Mouse (Mus musculus): ENCODE results near the gene Crybb1.
A peak's percentile ranks its signal among the peaks of the same experiment; 100 is the strongest.

The Crybb1 gene

DNA sequence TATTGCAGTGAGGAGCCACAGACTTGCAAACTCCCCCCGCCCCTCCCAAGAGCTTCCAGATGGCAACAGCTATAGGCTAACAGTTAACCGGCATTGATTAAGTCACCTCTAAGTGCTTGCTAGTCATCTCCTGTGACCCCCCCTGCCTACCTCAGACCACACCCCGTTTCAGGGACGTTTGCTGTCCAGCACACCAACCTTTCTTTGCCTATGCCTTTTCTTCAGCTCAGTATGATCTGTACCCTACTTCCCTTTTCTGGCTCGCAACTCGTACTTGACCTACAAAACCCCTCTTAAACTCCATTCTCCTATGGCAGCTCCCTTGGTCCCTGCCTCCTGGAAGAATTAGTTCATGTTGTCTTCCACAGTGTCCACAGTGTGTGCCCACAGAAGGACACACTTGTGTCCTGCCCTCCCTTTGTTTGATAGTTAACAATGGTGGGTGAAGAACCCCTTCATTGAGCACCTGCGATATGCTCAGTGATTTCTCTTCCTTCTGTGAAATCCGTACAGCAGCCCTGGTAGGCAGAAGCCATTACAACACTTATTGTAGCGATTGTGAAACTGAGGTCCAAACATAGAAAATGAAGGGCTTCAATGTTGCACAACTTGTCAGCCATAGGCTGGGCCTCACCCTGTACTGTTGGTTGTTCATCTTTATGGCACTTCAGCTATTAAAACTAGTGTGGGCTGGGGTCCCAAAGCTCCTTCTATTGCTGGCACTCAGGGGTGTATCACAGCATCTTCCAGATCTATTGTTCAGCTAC is 10.6 kb downstream of the Crybb1 start:
- peak; percentile 88 for DNase-seq (ENCODE audit: low read depth, low spot score)

DNA sequence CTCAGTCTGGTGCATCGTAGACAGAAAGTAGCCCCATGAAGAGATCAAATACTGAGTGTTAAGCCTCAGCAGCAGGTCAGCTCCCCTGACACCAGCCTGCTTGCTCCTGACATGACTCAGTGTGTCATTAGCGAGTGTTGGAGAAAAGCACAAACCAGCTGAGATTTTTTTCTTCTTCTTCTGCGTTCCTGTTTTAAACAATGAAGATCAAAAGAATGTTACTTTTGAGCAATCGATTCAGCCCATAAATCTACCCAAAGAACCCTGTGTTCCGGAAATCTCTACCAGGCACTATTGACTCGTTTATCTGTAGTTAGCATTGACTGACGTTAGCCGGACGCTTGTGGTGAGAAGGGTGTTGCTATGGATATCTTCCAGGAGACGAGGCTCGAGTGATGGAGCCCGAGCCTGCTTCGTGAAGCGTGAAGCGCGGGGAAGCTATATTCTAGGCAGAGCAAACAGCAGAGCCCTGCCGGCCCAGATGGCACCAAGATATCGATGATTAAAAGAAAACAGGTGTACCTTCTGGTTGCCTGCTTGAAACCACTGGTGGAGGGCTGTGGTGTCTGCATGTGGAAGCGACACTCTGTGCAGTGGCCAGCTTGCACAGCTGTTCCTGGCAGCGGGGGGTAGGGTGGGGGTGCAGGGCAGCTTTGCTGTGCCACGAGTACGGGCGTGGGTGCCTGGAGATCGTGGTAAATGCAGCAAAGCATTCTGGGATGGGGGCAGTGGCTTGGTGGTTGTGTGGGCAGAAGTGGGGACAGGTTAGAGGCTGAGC is 15.3 kb downstream of the Crybb1 start:
- DNase-seq (ENCODE audit: low read depth, low spot score) = peak; percentile 77

DNA sequence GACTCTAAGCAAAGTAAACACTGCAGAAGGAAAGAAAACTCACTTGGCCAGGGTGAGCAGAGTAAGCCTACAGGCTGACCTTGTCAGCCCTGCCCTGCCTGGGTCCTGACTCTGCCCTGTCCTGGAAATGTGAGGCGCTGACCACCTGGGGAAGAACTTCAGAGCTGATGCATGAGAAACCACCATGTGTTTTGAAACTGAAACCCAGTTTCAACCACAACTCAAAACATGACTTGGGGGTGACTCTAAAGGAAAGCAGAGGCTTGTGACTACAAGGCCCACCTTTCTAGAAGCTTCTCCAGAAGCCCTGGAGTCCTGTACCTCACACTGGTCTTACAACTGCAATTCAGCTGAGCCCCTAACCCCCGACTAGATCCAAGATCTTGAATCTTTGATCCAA is 17.3 kb downstream of the Crybb1 start:
- peak; percentile 75 for DNase-seq (ENCODE audit: low read depth, low spot score)

DNA sequence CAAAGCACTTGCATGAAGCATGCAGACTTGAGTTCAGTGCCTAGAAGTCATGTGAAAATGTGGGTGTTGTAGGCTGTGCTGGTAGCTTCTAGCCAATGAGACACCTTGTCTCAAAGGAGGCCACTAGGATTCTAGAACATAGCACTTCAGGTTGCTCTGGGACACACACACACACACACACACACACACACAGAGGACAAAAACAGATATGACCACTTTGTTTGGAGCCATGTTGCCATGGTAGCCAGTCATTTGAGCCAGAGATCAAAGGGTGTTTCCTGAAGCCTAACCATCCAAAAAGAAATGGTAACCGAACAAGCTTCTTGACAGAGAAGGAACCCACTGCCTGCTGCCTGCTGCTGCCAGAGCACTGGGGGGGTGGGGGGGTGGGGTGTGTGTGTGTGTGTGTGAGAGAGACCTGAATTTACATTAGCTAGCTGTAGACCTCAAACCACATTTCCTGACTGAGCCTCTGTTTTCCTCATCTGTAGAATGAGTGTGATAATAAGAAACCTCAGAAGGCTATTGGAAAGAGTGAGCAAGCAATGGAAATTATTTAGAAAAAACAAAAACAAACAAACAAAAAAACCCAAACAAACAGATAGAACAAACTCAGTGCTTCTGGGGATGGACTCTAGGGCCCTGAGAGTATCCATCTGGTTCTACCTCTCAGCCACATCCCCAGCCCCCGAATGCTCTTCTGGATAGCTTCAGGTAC is 18.3 kb downstream of the Crybb1 start:
- peak; percentile 56 for DNase-seq (ENCODE audit: low read depth, low spot score)

DNA sequence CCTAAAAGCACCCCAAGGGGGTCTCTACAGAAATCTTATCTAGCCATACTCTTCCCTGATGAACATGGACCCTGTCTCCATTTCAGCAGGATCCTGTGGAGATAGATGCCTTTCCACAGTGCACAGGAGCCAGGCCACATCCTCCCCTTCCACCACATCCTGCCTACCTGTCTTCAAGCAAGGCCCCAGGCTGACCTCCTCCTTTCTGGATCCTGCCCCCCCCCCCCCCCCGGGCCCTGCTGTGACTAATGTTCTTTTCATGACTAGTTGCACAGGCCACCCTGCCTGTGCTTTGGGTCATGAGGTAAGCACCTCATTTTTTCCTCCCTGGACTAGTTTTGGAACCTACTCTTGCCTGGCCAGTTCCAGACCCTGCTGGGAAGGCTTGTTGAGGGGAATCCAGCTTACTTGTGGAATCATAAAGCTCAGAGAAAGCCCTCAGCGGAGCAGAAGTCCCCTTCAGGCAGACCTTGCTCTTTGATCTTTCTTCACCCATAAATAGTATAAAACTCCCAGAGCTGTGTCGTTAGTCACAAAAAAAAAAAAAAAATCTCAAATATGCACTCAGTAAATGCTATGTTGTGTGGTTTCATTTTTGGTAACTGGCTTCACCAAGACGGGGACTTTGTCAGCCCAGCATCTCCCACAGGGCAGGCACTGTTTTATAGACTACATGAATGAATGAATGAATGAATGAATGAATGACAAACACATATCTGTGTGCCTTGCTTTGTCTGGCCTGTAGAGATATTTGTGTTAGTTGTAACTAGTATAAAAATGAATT is 19.6 kb downstream of the Crybb1 start:
- DNase-seq (ENCODE audit: low read depth, low spot score) = no peak

DNA sequence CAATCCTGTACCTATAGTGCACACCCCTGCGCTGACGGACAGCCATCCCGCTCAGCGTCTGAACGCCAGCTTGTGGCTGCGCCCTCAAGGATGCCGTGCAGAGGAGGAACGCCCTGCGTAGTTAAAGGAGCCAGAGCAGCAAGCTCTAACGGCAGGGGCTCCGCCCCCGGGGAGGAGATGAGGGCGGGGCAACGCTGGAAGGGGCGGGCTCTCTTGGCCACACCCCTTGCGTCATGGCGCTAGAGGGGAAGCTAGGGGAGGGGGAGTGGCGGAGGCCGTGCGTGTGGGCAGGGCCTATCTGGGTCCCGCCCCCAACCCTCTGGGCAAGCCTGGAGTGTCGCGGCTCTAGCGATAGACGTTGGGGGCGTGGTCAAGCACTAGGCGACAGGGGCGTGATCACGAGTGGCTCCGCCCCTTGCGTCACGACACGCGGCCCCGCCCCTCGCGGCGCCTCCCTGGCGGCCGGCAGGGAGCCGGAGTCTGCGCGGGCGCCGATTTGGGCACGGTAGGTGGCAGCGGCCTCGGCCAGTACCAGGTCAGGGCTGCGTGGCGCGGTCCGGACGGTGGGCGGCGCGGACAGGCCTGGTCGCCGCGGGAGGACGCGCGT is 20.8 kb downstream of the Crybb1 start, which contains the start of gene Tpst2:
TSS of gene Tpst2 (plus strand) at position 425 of the 607 bp plus-strand sequence.
- DNase-seq (ENCODE audit: low read depth, low spot score) = peak; percentile 100

DNA sequence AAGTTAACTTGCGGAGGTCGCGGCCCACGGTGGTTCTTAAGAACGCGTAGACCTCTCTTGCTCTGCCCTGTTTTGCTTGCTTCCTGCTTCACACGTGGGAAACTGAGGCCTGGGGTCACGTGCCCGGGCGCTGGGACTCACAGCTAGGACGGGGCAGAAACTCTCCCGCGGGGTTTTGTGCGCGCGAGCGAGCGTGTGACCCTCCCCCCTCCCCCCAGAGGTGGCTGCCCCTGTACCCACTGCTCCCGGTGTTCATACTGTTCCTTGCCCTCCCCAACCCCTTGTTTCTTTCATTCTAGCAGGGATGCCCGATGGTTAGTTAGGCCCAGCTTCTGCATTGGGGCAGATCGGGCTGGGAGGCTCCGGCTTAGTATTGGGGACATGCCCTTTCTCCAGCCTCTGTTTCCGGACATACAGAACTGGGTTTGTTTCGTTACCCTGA is 21.3 kb downstream of the Crybb1 start:
- peak; percentile 70 for DNase-seq (ENCODE audit: low read depth, low spot score)

DNA sequence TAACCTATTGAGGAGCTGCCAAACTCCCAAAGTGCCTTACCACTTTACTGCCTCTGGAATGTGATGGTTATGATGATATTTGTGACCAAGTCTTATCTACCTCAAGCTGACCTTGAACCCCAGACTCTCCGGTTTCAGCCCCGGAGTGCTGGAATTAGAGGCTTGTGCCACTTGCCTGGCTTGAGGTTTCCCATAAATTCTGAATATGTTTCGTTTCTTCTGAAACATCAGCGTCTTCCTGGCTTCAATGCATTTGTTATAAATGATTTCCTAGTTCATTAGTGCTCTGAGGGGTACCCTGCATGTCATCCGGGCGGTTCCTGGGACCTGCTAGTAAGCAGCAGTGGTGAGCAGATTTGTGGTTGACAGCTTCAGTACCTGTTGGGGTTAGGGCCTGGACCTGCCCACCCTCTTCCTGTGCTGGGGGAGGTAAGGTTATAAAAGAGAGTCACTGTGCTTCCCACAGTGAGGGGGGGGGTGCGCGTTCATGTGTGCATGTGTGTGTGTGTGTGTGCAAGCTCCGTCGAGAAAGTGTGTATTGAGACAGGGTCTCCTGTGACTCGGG is 22.4 kb downstream of the Crybb1 start:
- no peak for DNase-seq (ENCODE audit: low read depth, low spot score)

DNA sequence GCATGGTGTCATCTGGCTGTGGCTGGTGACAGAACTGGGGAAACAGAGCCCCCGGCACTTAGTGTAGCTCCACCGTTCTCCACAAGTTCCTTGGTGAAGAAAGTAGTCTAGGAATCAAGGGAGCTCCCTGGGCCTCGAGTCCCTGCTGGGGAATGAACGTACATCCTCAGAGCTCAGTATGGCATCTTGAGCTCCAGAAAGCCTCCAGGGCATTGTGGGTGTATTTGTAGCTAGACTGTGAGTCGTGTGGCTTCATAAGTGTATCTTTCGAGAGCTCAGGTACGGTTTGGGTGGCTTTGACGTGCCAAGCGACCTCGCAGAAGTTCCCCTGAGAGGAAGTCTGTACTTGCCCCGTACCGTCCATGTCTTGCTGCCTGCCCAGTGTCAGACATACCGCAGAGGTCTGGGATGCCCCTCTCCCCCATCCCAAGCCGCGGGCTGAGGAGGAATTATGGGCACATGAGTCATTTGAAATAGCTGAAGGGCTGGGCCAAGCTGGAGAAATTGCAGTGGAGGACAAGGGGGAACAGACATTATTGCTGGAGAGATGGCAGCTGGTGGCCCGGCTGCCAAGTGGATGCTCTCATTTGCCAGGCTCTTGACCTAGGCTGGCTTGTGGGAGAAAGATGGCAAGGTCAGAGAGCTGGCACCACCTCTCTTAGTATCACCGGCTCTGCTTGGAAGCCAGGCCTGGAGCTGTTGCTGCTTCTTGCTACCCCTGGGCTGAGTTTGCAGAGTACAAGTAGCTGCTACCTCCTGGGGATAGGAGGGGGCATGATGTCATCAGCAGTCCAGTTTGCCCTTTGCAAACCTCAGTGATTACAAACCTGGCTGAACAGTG is 23.8 kb downstream of the Crybb1 start:
- DNase-seq (ENCODE audit: low read depth, low spot score) = no peak

DNA sequence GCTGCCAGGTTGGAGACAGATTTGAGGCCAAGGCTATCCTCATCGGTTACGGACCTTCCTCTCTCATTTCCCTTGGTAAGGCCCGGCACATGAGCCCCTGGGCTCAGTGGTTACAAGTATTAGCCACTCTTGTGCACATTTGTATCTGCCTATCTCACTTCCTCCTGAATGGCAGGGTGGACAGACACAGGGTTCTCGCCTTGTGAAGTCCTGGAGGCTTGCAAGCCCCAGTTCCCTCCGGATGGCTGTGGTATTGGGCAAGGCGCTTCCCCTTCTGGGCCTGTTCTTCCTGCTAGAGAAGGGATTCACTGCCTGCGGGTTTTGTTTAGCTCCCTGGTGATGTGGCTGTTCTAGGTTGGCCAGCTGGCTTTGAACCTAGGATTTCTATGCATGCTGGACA is 24.5 kb downstream of the Crybb1 start:
- DNase-seq (ENCODE audit: low read depth, low spot score) = no peak

DNA sequence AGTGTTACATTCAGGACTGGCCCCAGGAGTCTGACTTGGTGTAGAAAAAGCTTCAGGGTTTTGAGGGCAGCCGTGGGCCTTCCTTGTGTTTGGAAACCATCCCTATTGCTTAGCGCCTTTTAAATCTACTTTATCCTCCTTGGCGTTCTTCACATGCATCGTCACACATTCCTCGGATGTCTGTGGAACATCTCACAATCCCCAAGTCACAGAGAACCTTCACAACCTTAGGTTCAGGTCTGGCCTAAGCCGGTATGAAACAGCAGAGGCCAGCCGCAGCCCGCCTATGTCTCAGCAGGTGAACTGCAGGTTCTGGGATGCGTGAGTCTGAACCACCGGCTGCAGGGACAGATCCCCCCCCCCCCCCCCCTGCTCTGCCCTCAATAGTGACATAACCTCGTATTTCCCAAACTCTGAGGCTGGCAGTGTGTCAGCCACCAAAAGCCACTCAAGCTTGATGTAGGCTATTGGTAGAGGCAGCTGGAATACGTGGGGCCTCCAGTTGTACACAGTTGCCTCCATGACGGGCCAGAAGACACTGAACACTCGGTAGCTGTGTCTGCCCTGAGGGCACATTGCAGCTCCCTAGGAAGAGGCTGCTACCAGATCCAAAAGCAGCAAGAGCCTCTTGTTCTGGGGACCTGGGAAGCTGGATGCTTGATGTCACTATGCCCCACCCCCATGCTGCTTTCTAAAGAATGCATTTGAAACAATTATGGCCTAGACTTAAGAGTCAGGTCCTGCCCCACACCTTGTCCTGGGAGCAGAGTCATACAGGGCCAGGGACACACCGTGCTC is 25.4 kb downstream of the Crybb1 start:
- DNase-seq (ENCODE audit: low read depth, low spot score) = no peak

DNA sequence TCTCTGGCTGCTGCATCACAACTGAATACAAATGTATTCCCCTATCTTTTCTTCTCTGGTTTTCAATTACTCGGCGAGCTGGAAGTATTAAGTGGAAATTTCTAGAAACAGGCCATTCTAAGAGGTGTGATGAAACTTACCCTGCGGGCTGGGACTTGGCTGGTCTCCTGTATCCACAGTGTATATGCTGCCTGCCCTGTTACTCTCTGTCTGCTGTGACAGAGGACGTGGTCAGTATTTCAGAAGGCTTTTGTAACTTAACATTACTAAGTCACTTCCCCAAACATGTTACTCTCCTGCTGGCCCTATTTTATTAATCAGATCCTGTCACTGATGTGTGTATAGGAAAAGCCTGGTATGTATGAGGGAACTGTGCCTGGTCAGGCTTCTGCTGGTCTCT is 26.1 kb downstream of the Crybb1 start:
- no peak for DNase-seq (ENCODE audit: low read depth, low spot score)

DNA sequence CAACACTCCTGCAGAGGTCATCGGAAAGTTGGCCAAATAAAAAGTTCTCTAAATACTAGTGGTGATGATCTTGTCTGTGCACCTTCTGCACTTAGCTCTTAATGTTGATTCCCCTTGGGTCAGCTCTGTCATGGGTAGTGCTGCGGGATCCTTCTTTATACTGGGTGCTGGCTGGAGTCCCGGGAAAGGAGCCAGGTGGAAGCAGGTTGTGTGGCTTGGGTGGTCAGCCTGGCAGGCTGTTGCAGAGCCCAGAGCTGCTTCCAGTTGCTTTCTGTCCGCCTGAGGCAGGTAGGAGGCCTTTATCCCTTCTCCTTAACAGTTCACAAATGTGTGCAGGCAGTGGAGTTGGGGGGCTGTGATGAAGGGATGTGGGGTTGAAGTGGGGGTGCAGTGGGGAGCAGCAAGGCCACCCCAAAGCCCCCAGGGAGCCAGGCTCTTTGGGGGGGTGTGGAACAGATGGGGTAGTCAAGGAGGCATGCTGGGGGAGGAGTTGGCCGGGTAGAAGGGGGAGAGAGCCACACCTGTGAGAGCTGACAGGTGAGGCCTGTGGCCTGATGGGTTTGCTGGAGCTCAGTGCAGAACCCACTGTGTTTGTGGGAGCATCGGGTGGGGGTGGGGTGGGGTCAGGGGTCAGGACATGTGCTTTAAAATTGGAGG is 26.6 kb downstream of the Crybb1 start:
- DNase-seq (ENCODE audit: low read depth, low spot score) = no peak

DNA sequence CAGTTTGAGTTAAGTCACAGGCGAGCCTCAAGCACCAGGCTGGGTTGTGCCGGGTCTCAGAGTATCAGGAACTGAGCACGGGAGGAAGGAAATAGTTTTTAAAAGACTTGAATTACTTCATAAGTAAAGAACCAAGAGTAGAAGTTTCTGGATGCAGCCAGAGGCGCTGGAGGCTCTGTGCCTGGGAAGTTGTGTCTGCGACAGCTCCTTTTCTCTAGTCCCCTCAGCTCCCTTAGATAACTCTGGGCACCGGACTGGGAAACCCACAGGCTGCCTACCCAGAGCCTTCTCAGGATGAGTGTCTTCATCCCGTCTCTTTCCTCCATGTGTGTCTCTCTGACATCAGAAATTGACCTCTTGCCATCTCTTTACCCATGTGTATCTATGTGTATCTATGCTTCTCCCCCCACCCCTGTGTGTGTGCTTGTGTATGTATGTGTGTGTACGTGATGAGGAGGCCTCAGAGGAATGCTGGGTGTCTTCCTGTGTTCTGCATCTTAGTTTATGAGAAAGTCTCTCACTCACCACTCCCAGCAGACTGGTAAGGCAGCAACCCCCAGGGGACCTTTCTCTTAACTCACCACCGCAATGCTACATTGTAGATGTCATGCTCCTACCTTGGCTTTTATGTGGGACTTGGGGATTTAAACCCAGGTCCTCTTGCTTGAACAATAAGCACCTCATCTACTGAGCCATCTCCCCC is 27.3 kb downstream of the Crybb1 start:
- DNase-seq (ENCODE audit: low read depth, low spot score) = no peak

DNA sequence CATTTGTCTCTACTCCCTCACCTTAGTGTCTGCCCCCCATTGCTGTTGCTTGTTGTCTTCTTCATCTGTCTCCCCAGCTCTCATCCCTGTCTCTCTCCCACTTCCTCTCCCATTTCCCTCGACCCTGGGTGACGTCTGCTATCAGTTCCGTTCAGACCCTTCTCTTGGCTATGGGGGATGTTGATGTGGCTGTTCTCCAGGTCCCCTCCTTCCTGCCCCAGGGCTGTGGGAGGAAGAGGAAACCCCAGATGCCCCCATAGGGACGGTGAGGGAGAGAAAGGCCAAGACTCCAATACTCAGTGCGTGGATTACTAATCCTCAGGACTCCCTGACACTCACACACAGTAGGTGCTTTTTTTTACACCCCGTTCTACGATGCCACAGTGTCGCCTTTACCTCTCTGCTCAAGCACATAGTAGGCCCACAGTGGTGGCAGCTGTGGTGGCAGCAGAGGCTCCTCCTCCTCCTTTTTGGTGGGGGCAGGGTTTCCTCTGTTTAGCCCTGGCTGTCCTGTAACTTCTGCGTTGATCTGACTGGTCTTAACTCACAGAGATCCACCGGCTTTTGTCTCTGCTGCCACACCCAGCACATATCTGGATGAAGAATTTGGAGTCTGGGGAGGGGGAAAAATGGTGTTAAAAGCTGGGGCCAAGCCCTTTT is 28.1 kb downstream of the Crybb1 start:
- DNase-seq (ENCODE audit: low read depth, low spot score) = no peak

DNA sequence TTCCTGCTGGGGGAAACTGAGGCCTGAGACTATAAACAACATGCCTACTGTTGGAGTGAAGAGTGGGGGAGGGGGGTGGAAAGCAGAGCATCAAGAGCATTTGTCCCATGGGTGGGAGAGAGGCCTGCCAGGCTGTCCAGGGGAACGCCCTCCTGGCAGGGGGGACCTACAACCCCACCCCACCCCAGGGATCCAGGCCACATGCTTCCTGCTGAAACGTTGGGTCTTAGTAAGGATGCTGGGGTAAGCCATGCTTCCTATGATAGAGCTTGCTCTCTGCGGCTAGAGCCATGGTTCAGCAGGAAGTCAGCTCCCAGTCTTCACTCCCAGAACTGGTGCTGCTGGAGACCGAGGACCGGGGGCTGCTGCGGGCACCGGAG is 28.6 kb downstream of the Crybb1 start:
- no peak for DNase-seq (ENCODE audit: low read depth, low spot score)

DNA sequence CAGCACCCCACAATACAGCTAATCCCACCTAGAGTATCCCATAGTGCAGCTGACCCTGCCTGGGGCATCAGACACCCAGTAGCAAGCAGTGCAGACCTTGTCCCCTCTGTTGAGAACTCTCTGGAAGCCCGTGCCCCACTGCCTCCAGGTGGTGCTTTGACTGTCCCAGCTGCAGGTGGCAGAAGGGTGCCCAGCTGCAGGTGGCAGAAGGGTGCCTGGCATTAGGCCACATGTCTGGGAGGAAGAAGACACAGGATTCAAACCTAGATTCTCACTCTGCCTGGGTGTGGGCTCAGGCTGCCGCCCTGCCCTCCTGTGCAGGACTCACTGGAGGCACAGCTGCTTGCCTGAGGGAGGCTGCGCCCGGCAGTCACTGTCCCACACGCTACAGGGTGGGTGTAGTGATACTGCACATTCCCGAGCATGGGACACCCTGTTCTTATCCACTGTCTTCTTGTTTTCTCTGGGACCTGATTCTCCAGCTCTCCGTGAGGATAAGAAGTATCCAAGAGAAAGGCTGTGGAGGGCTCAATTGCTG is 30.0 kb downstream of the Crybb1 start:
- DNase-seq (ENCODE audit: low read depth, low spot score) = peak; percentile 48

Measured in A20 (cell line).